Mouse (Mus musculus) adrenal gland, postnatal 4 days (tissue): Measurements from ENCODE around the gene Gm35315. TPM values are rescaled to one million over a fixed set of nuclear protein-coding genes. Genes with fewer than 3 reads are reported as not detected.
"Not testable (repeated sequence)": the region's sequence is repeated elsewhere in the genome, so short reads cannot be mapped to it uniquely, and the experiment has no call there.

ENCODE experiments used
- DNase-seq, 2 experiments: peaks; one replicate each; pipeline ENCODE4 v3.0.0; 2021 to 2022; ENCODE audit warnings: low spot score in 2 of 2, mixed read lengths in 2 of 2
- long read RNA-seq, 2 experiments: library from polyadenylated mRNA; stranded (forward); transcript quantifications; one replicate each; pipeline ENCODE4 v2.0.0; 2021
- total RNA-seq, 2 experiments: library from RNA; stranded (reverse); gene quantifications; 2 replicates each; pipeline ENCODE4 v1.2.3; 2021

Gene Gm35315
- total RNA-seq: under 1 TPM; 0.65 to 0.87 TPM
- long read RNA-seq, experiment 1: 0 reads
- long read RNA-seq, experiment 2: 0 reads

GRCm38 (mm10) chr5:110094030-110094846, at the start of gene Gm35315:
Gene Gm35315 (minus strand): TSS chr5:110094420.
- peak in 1 of 2 experiments; percentile 72 for DNase-seq

- no peak for DNase-seq
These were observed 48.8 kb upstream of the Gm35315 start for GRCm38 (mm10) chr5:110143007-110143406.

- DNase-seq: no peak
These were observed 48.1 kb upstream of the Gm35315 start for GRCm38 (mm10) chr5:110142309-110142708.

- no peak for DNase-seq
These were observed 46.2 kb upstream of the Gm35315 start for GRCm38 (mm10) chr5:110140424-110140823.

- no peak for DNase-seq
These were observed 45.1 kb upstream of the Gm35315 start for GRCm38 (mm10) chr5:110139325-110139724.

- DNase-seq: no peak
These were observed 43.6 kb upstream of the Gm35315 start for GRCm38 (mm10) chr5:110137816-110138215.

GRCm38 (mm10) chr5:110136087-110136464, 41.9 kb upstream of the Gm35315 start:
- DNase-seq: no peak

GRCm38 (mm10) chr5:110135293-110136086, 41.3 kb upstream of the Gm35315 start, which contains the start of gene Chfr:
Gene Chfr (plus strand): TSS chr5:110135842.
- DNase-seq: peak; percentile 98

GRCm38 (mm10) chr5:110122380-110122779, 28.2 kb upstream of the Gm35315 start:
- not testable (repeated sequence) for DNase-seq

- DNase-seq: peak; percentile 75 to 80
These were observed 15.8 kb upstream of the Gm35315 start, which contains the start of gene Zfp605 for GRCm38 (mm10) chr5:110109991-110110441. Gene Zfp605 (plus strand): TSS chr5:110110092.

- no peak for DNase-seq
These were observed 14.0 kb upstream of the Gm35315 start for GRCm38 (mm10) chr5:110108305-110108628.

- peak; percentile 87 to 92 for DNase-seq
These were observed 13.5 kb upstream of the Gm35315 start, which contains the start of gene Gtpbp6 for GRCm38 (mm10) chr5:110107581-110108304. Gene Gtpbp6 (minus strand): TSS chr5:110108197.

- DNase-seq: no peak
These were observed 12.8 kb upstream of the Gm35315 start for GRCm38 (mm10) chr5:110106901-110107564.

- DNase-seq: no peak
These were observed 12.1 kb upstream of the Gm35315 start for GRCm38 (mm10) chr5:110106140-110106871.

GRCm38 (mm10) chr5:110104616-110105380, 10.6 kb upstream of the Gm35315 start:
- DNase-seq: no peak

GRCm38 (mm10) chr5:110103901-110104615, 9.8 kb upstream of the Gm35315 start:
- DNase-seq: no peak

- DNase-seq: no peak
These were observed 8.8 kb upstream of the Gm35315 start for GRCm38 (mm10) chr5:110102853-110103625.

GRCm38 (mm10) chr5:110102429-110102828, 8.2 kb upstream of the Gm35315 start:
- DNase-seq: no peak
